In genomic region chr3:96563911-96564632, GRCm38 (mm10) we compare ENCODE assay signal across 9 mouse cellular contexts. TPM values are rescaled to one million over a fixed set of nuclear protein-coding genes. Genes with fewer than 3 reads are reported as not detected.
DNase-seq lines count a peak whose midpoint lies in the region; ATAC-seq and TF ChIP-seq lines count a peak whose summit lies in the region.
"Had no signal": no experiment of that assay in that cellular context is flagged by ENCODE, and none has a peak within 500 bp of the region (broad histone marks: within the 10 kb centered on the region; RNA-seq: fewer than 3 reads in every experiment).

No protein-coding gene starts in this region.

- TF ChIP-seq CTCF in MEL (IDR thresholded peaks at IDR 0.05 in 2 of 3, conservative IDR thresholded peaks at IDR 0.05 in 1 of 3; ENCODE audit: control insufficient read depth in 1 of 3, insufficient read depth in 1 of 3, low read depth in 2 of 3, low read length in 3 of 3, poor library complexity in 1 of 3, severe bottlenecking in 1 of 3): no peak
- TF ChIP-seq CTCF in liver, postnatal 0 days (IDR thresholded peaks at IDR 0.05; ENCODE audit: low read depth): no peak

- no peak for TF ChIP-seq RAD21 in MEL (IDR thresholded peaks at IDR 0.05; ENCODE audit: low read depth, low read length)

- peaks cover 28% of the 10 kb centered on the region for H3K79me2 ChIP-seq in MEL (ENCODE audit: control insufficient read depth, insufficient read depth, low read length, poor library complexity)

- no peak overlapping the region for H3K4me2 ChIP-seq in intestine, embryonic 14.5 days (ENCODE audit: low read length)
- H3K4me2 ChIP-seq in liver, postnatal 0 days (ENCODE audit: low read depth, low read length): peak overlapping the region; percentile 48
- no peak overlapping the region for H3K4me2 ChIP-seq in midbrain, embryonic 11.5 days
- H3K4me2 ChIP-seq: midbrain, embryonic 12.5 days had no signal

- no peaks in the 10 kb centered on the region for H3K27me3 ChIP-seq in MEL (ENCODE audit: control insufficient read depth in 1 of 2, insufficient read depth in 2 of 2, low read length in 2 of 2)
- no peaks in the 10 kb centered on the region for H3K27me3 ChIP-seq in intestine, embryonic 14.5 days (replicated peaks; ENCODE audit: control insufficient read depth, insufficient read depth, low read length)
- no peaks in the 10 kb centered on the region for H3K27me3 ChIP-seq in liver, postnatal 0 days (ENCODE audit: insufficient read depth, low read length)
- no peaks in the 10 kb centered on the region for H3K27me3 ChIP-seq in midbrain, embryonic 11.5 days (ENCODE audit: control insufficient read depth, insufficient read depth, low read length)
- H3K27me3 ChIP-seq: midbrain, embryonic 12.5 days had no signal

- no peaks in the 10 kb centered on the region for H3K9me3 ChIP-seq in MEL (replicated peaks; ENCODE audit: insufficient read depth, low read length)
- H3K9me3 ChIP-seq in intestine, embryonic 14.5 days (ENCODE audit: control insufficient read depth, low read length): no peaks in the 10 kb centered on the region
- H3K9me3 ChIP-seq in liver, postnatal 0 days (ENCODE audit: low read length): no peaks in the 10 kb centered on the region
- no peaks in the 10 kb centered on the region for H3K9me3 ChIP-seq in midbrain, embryonic 11.5 days (ENCODE audit: control insufficient read depth, low read length)
- H3K9me3 ChIP-seq: midbrain, embryonic 12.5 days had no signal

- TF ChIP-seq EP300 in MEL (IDR thresholded peaks at IDR 0.05; ENCODE audit: low read depth in 1 of 2, low read length in 2 of 2): no peak
- TF ChIP-seq EP300 in liver, postnatal 0 days (IDR thresholded peaks at IDR 0.05; ENCODE audit: low read depth): no peak

- H3K36me3 ChIP-seq in MEL (ENCODE audit: control insufficient read depth in 1 of 2, insufficient read depth in 2 of 2, low read length in 2 of 2): peaks cover 11 to 36% of the 10 kb centered on the region in 2 experiments
- H3K36me3 ChIP-seq in intestine, embryonic 14.5 days (ENCODE audit: control insufficient read depth, insufficient read depth, low read length): peaks cover 26% of the 10 kb centered on the region
- peaks cover 25% of the 10 kb centered on the region for H3K36me3 ChIP-seq in liver, postnatal 0 days (replicated peaks; ENCODE audit: insufficient read depth, low read length)
- H3K36me3 ChIP-seq in midbrain, embryonic 11.5 days (ENCODE audit: control insufficient read depth, insufficient read depth, low read length): 0 out of 2 replicates have a peak, but pooled peaks cover 7% of the 10 kb centered on the region

- TF ChIP-seq POLR2A in MEL (IDR thresholded peaks at IDR 0.05; ENCODE audit: control insufficient read depth in 1 of 2, insufficient read depth in 1 of 2, low read depth in 1 of 2, low read length in 2 of 2, poor library complexity in 1 of 2): no peak

- peak; percentile 29; the same call in 1 of the 2 replicates for ATAC-seq in intestine, embryonic 14.5 days (replicated peaks; ENCODE audit: low FRiP score, low TSS enrichment, low read depth)
- no peak for ATAC-seq in liver, postnatal 0 days
- ATAC-seq in midbrain, embryonic 11.5 days (ENCODE audit: low FRiP score): no peak

- WGBS in intestine, embryonic 14.5 days: 49% methylated on average over 10 of the region's 10 CpGs
- 33% methylated on average over 10 of the region's 10 CpGs for WGBS in liver, postnatal 0 days (ENCODE audit: insufficient replicate concordance)
- WGBS in midbrain, embryonic 11.5 days: 83% methylated on average over 10 of the region's 10 CpGs

- peak overlapping the region; percentile 55 to 59; a peak in 3 of 4 replicates for H3K4me3 ChIP-seq in MEL (ENCODE audit: control insufficient read depth in 1 of 2, insufficient read depth in 1 of 2, low read depth in 2 of 2, low read length in 2 of 2)
- H3K4me3 ChIP-seq in intestine, embryonic 14.5 days (ENCODE audit: low read depth, low read length): no peak overlapping the region
- no peak overlapping the region for H3K4me3 ChIP-seq in liver, postnatal 0 days (ENCODE audit: low read depth, low read length)
- no peak overlapping the region for H3K4me3 ChIP-seq in midbrain, embryonic 11.5 days (ENCODE audit: low read depth, low read length)
- H3K4me3 ChIP-seq: midbrain, embryonic 12.5 days had no signal

- peak overlapping the region; percentile 65 for H3K9ac ChIP-seq in MEL (ENCODE audit: control insufficient read depth, low read depth, low read length, poor library complexity, severe bottlenecking)
- H3K9ac ChIP-seq in intestine, embryonic 14.5 days (ENCODE audit: low read length): no peak overlapping the region
- peak overlapping the region; percentile 23; the same call in 1 of the 2 replicates for H3K9ac ChIP-seq in liver, postnatal 0 days (replicated peaks)
- H3K9ac ChIP-seq in midbrain, embryonic 11.5 days (ENCODE audit: low read length): no peak overlapping the region
- H3K9ac ChIP-seq: midbrain, embryonic 12.5 days had no signal

- DNase-seq in 416B (ENCODE audit: low read depth): peak; percentile 55
- no peak for DNase-seq in MEL (ENCODE audit: low read depth, low spot score)
- DNase-seq in intestine, embryonic 14.5 days (ENCODE audit: low spot score): no peak
- DNase-seq in liver, postnatal 0 days: no peak
- DNase-seq in layer of hippocampus, adult 9-10 months (ENCODE audit: low spot score): no peak
- no peak for DNase-seq in urinary bladder, adult 18-20 months (ENCODE audit: low spot score in 2 of 2)
- no peak for DNase-seq in frontal cortex, postnatal 14 days (ENCODE audit: low spot score in 2 of 2)
- DNase-seq in midbrain, embryonic 11.5 days (ENCODE audit: low spot score, missing footprints): no peak

- peak overlapping the region; percentile 89 for H3K27ac ChIP-seq in MEL (ENCODE audit: control insufficient read depth, low read depth, low read length)
- peak overlapping the region; percentile 66 for H3K27ac ChIP-seq in intestine, embryonic 14.5 days (ENCODE audit: low read depth)
- H3K27ac ChIP-seq in liver, postnatal 0 days (ENCODE audit: low read depth): peak overlapping the region; percentile 70
- H3K27ac ChIP-seq in midbrain, embryonic 11.5 days (ENCODE audit: low read depth, low read length): no peak overlapping the region
- H3K27ac ChIP-seq: midbrain, embryonic 12.5 days had no signal

- H3K4me1 ChIP-seq in MEL (ENCODE audit: control insufficient read depth in 1 of 2, insufficient read depth in 2 of 2, low read length in 2 of 2): peaks cover 14 to 38% of the 10 kb centered on the region in 2 experiments
- H3K4me1 ChIP-seq in intestine, embryonic 14.5 days (replicated peaks; ENCODE audit: control insufficient read depth, insufficient read depth, low read length): peaks cover 38% of the 10 kb centered on the region
- H3K4me1 ChIP-seq in liver, postnatal 0 days (ENCODE audit: insufficient read depth): peaks cover 38% of the 10 kb centered on the region
- H3K4me1 ChIP-seq in midbrain, embryonic 11.5 days (ENCODE audit: control insufficient read depth, insufficient read depth, low read length): peaks cover 11% of the 10 kb centered on the region; the same call in 1 of the 2 replicates

TF ChIP-seq in MEL, 35 proteins besides CTCF, POLR2A, EP300 and RAD21:
- TF ChIP-seq POLR2AphosphoS5 (IDR thresholded peaks at IDR 0.05; ENCODE audit: borderline replicate concordance, low read depth, low read length): peak; percentile 14; the same call in 1 of the 2 replicates
- no peak for TF ChIP-seq RCOR1 (IDR thresholded peaks at IDR 0.05; ENCODE audit: low read depth, low read length)
- TF ChIP-seq E2F4 (IDR thresholded peaks at IDR 0.05; ENCODE audit: borderline replicate concordance, low read depth, low read length): no peak

RNA-seq across cellular contexts. Expression of gene Txnip, which starts 6.3 kb away (rescaled TPM):
- total RNA-seq in MEL (2012; rRNA removed): 183 and 191 TPM in 2 replicates
- polyA plus RNA-seq in MEL (2012; ENCODE audit: insufficient read depth in 1 of 2, insufficient read length in 2 of 2, low read depth in 1 of 2, low replicate concordance in 2 of 2, missing spikeins in 1 of 2): 1,000 to 10,000 TPM in 1 of 2 experiments, 100 to 1,000 TPM in 1; 237 to 1,680 TPM
- polyA plus RNA-seq in intestine, embryonic 14.5 days (2014; fragmentation: Nextera tagmentation; extraction: Ambion mirVana): 149 and 154 TPM in 2 replicates
- 65.3 and 72.4 TPM in 2 replicates for polyA plus RNA-seq in liver, postnatal 0 days (2015; fragmentation: Nextera tagmentation; extraction: Ambion mirVana)
- polyA plus RNA-seq in midbrain, embryonic 11.5 days (2014; fragmentation: Nextera tagmentation; extraction: Ambion mirVana): 54.0 and 55.9 TPM in 2 replicates

RNA-seq across cellular contexts. Expression of gene Gm16253, which starts 12.7 kb away (rescaled TPM):
- not detected in 2 replicates for total RNA-seq in MEL (2012; rRNA removed)
- polyA plus RNA-seq in MEL (2012; ENCODE audit: insufficient read depth in 1 of 2, insufficient read length in 2 of 2, low read depth in 1 of 2, low replicate concordance in 2 of 2, missing spikeins in 1 of 2): 1 to 10 TPM in 1 of 2 experiments, not detected in 1; 1.4 TPM
- polyA plus RNA-seq in intestine, embryonic 14.5 days (2014; fragmentation: Nextera tagmentation; extraction: Ambion mirVana): 0.37 and 1.6 TPM in 2 replicates
- polyA plus RNA-seq in liver, postnatal 0 days (2015; fragmentation: Nextera tagmentation; extraction: Ambion mirVana): not detected in 2 replicates
- polyA plus RNA-seq in midbrain, embryonic 11.5 days (2014; fragmentation: Nextera tagmentation; extraction: Ambion mirVana): 0.36 and 0.43 TPM in 2 replicates

RNA-seq across cellular contexts. Expression of gene Polr3gl, which starts 29.9 kb away (rescaled TPM):
- 26.4 and 31.1 TPM in 2 replicates for total RNA-seq in MEL (2012; rRNA removed)
- polyA plus RNA-seq in MEL (2012; ENCODE audit: insufficient read depth in 1 of 2, insufficient read length in 2 of 2, low read depth in 1 of 2, low replicate concordance in 2 of 2, missing spikeins in 1 of 2): 10 to 100 TPM in 1 of 2 experiments, not detected in 1; 39.8 TPM
- 13.6 and 17.4 TPM in 2 replicates for polyA plus RNA-seq in intestine, embryonic 14.5 days (2014; fragmentation: Nextera tagmentation; extraction: Ambion mirVana)
- polyA plus RNA-seq in liver, postnatal 0 days (2015; fragmentation: Nextera tagmentation; extraction: Ambion mirVana): 12.9 and 14.7 TPM in 2 replicates
- polyA plus RNA-seq in midbrain, embryonic 11.5 days (2014; fragmentation: Nextera tagmentation; extraction: Ambion mirVana): 12.1 and 14.7 TPM in 2 replicates

RNA-seq across cellular contexts. Expression of gene Ankrd34a, which starts 32.4 kb away (rescaled TPM):
- total RNA-seq in MEL (2012; rRNA removed): 0.15 and 0.16 TPM in 2 replicates
- polyA plus RNA-seq in MEL (2012; ENCODE audit: insufficient read depth in 1 of 2, insufficient read length in 2 of 2, low read depth in 1 of 2, low replicate concordance in 2 of 2, missing spikeins in 1 of 2): under 1 TPM in 1 of 2 experiments, not detected in 1; 0.78 TPM
- 2.3 and 2.8 TPM in 2 replicates for polyA plus RNA-seq in intestine, embryonic 14.5 days (2014; fragmentation: Nextera tagmentation; extraction: Ambion mirVana)
- polyA plus RNA-seq in liver, postnatal 0 days (2015; fragmentation: Nextera tagmentation; extraction: Ambion mirVana): not detected in 2 replicates
- 1.5 and 2.0 TPM in 2 replicates for polyA plus RNA-seq in midbrain, embryonic 11.5 days (2014; fragmentation: Nextera tagmentation; extraction: Ambion mirVana)

RNA-seq across cellular contexts. Expression of gene Lix1l, which starts 36.9 kb away (rescaled TPM):
- total RNA-seq in MEL (2012; rRNA removed): 5.4 and 6.1 TPM in 2 replicates
- polyA plus RNA-seq in MEL (2012; ENCODE audit: insufficient read depth in 1 of 2, insufficient read length in 2 of 2, low read depth in 1 of 2, low replicate concordance in 2 of 2, missing spikeins in 1 of 2): 10 to 100 TPM in 1 of 2 experiments, not detected in 1; 17.0 TPM
- 6.7 and 8.3 TPM in 2 replicates for polyA plus RNA-seq in intestine, embryonic 14.5 days (2014; fragmentation: Nextera tagmentation; extraction: Ambion mirVana)
- 0.45 and 0.54 TPM in 2 replicates for polyA plus RNA-seq in liver, postnatal 0 days (2015; fragmentation: Nextera tagmentation; extraction: Ambion mirVana)
- 6.4 TPM in 2 replicates for polyA plus RNA-seq in midbrain, embryonic 11.5 days (2014; fragmentation: Nextera tagmentation; extraction: Ambion mirVana)

Comparison
In these comparisons a context has a peak if more than half of its experiments do, and no peak if none do; other contexts are left out.
1. H3K4me3 ChIP-seq: peak in MEL (2 of 2); none in intestine, embryonic 14.5 days (single experiment), liver, postnatal 0 days (single experiment) and midbrain, embryonic 11.5 days (single experiment).
2. H3K9ac ChIP-seq: peak in MEL (single experiment) and liver, postnatal 0 days (single experiment); none in intestine, embryonic 14.5 days (single experiment) and midbrain, embryonic 11.5 days (single experiment).